Mouse (Mus musculus) lung, postnatal 0 days (tissue): ENCODE data around the gene Tmem221. TPM values are rescaled to one million over a fixed set of nuclear protein-coding genes. Genes with fewer than 3 reads are reported as not detected.
A peak's percentile ranks its signal among the peaks of the same experiment; 100 is the strongest.

Experiments used
- ATAC-seq: fragments of 200-750 bp; cut with Nextera tagmentation; 2 replicates; pipeline ENCODE4 v1.8.0; 2017; ENCODE audit warnings: moderate library complexity
- DNase-seq: peaks from one replicate; pipeline ENCODE4 v3.0.0-alpha.2; 2016; ENCODE audit warnings: low spot score
- H3K27ac ChIP-seq: fragments of 300-500 bp; sonication (generic); 2 replicates; pipeline ENCODE4 v1.5.1; 2014; ENCODE audit warnings: antibody characterized with exemption, mild to moderate bottlenecking, low read length, mixed read lengths
- H3K27me3 ChIP-seq: fragments of 300-500 bp; sonication (generic); replicated peaks from 2 replicates; pipeline ENCODE4 v1.6.1; 2014; ENCODE audit warnings: low read length, mixed read lengths; ENCODE audit not compliant: insufficient read depth
- H3K36me3 ChIP-seq: fragments of 300-500 bp; sonication (generic); 2 replicates; pipeline ENCODE4 v1.6.1; 2014; ENCODE audit warnings: low read length, mixed read lengths; ENCODE audit not compliant: insufficient read depth
- H3K4me1 ChIP-seq: fragments of 300-500 bp; sonication (generic); 2 replicates; pipeline ENCODE4 v1.6.1; 2014; ENCODE audit warnings: antibody characterized with exemption, low read depth, low read length, mixed read lengths; ENCODE audit not compliant: insufficient read depth
- H3K4me2 ChIP-seq: fragments of 300-500 bp; sonication (generic); replicated peaks from 2 replicates; pipeline ENCODE4 v1.6.1; 2014; ENCODE audit warnings: low read depth, mild to moderate bottlenecking, low read length, moderate library complexity, mixed read lengths
- H3K4me3 ChIP-seq: fragments of 300-500 bp; sonication (generic); 2 replicates; pipeline ENCODE4 v1.5.1; 2014; ENCODE audit warnings: low read depth, low read length
- H3K9ac ChIP-seq: fragments of 300-500 bp; sonication (generic); replicated peaks from 2 replicates; pipeline ENCODE4 v1.6.1; 2014; ENCODE audit warnings: low read depth, mild to moderate bottlenecking
- H3K9me3 ChIP-seq: fragments of 300-500 bp; sonication (generic); 2 replicates; pipeline ENCODE4 v1.6.1; 2016; ENCODE audit warnings: low read length, mixed read lengths
- CTCF ChIP-seq: IDR thresholded peaks from 2 replicates; pipeline ENCODE4 v1.5.1; 2016; ENCODE audit warnings: antibody characterized with exemption, mild to moderate bottlenecking
- EP300 ChIP-seq: IDR thresholded peaks from 2 replicates; pipeline ENCODE4 v1.6.1; 2016; ENCODE audit warnings: antibody characterized with exemption, mild to moderate bottlenecking, control low read depth
- WGBS: fragments of 180-500 bp; shearing (Covaris S2); extraction: QIAGEN DNeasy Blood & Tissue Kit; methylation state at CpG from one replicate; pipeline ENCODE4 v1.1.7; 2014; 5-methylcytosine and 5-hydroxymethylcytosine counted together
- polyA plus RNA-seq: library from polyadenylated mRNA; unstranded; fragments of >200 nt; fragmentation: Nextera tagmentation; extraction: Ambion mirVana; gene quantifications from 2 replicates; pipeline ENCODE4 v1.2.1, GENCODE M21; 2015

Gene Tmem221
- polyA plus RNA-seq, 1 experiment from 2014 or later: 8.5 TPM

DNA sequence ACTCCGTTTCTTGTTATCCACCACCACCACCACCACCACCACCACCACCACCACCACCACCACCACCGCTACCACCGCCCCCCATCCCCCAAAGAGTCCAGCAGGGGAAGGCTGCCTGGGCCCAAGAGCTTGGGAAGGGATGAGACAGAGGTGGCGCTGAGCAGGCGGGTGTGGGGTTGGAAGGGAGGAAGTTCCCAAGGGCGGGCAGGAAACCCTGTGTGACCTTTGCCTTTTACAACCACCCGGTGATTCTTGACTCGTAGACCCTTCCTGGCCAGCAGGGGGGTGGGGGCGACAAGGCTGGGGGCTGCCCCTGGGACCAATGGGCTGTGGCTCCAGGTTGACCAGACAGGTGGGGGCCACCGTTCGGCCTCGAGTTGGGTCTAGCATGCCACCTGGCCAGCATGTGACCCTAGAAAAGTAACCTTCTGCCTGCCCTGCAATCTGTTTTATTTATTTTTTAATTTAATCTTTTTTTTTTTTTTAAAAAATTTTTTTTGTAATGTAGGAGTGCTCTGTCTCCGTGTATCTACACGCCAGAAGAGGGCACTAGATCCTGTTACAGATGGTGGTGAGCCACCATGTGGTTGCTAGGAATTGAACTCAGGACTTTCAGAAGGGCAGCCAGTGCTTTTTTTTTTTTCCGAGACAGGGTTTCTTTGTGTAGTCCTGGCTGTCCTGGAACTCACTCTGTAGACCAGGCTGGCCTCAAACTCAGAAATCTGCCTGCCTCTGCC is 45.5 kb downstream of the Tmem221 start:
- Histone ChIP-seq H3K27ac (no peak overlapping the region), H3K9me3 (no peaks in the 10 kb centered on the region), H3K9ac (no peak overlapping the region), H3K4me3 (no peak overlapping the region), H3K27me3 (0 out of 2 replicates have a peak, but pooled peaks cover 4% of the 10 kb centered on the region), H3K36me3 (no peaks in the 10 kb centered on the region), H3K4me2 (no peak overlapping the region), H3K4me1 (no peaks in the 10 kb centered on the region)
- TF ChIP-seq CTCF: no peak
- no peak for TF ChIP-seq EP300
- DNase-seq (peak; percentile 42), ATAC-seq (0 out of 2 replicates have a peak, but pooled peaks have one; percentile 5)
- WGBS: 62% methylated on average over 15 of the region's 15 CpGs

DNA sequence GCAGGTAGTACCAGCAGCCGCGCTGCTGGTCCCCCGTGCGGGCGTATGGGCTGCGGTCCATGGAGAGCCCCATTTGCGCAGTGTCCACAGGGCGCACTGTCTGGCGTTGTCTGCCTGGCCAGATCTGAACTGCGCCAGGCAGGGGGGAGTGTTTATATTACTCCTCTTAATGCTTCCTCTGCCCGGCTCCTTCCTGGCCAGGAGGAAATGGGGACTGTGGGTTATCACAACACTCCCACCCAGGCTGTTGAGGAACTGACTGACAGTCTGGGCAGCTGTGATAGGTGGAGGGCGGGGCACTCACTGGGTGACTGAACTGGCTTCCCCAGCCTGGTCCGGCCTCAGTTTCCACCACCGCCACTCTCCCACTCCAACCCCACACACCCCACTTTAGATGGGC is 47.0 kb downstream of the Tmem221 start, which contains the start of gene Plvap:
Gene Plvap, minus strand, starts transcription at position 109 of the 400 bp plus-strand sequence.
- Histone ChIP-seq H3K9me3 (no peaks in the 10 kb centered on the region), H3K27me3 (peaks cover 14% of the 10 kb centered on the region), H3K9ac (no peak within 1 kb of the TSS), H3K4me1 (no peaks in the 10 kb centered on the region), H3K36me3 (no peaks in the 10 kb centered on the region), H3K4me2 (peak within 1 kb of the TSS; percentile 43), H3K4me3 (peak within 1 kb of the TSS; percentile 35), H3K27ac (no peak within 1 kb of the TSS)
- ATAC-seq: peak; percentile 88
- TF ChIP-seq CTCF: no peak; the same call in 1 of the 2 replicates
- peak; percentile 86 for TF ChIP-seq EP300
- peak; percentile 73 for DNase-seq
- 13% methylated on average over 14 of the region's 14 CpGs for WGBS

DNA sequence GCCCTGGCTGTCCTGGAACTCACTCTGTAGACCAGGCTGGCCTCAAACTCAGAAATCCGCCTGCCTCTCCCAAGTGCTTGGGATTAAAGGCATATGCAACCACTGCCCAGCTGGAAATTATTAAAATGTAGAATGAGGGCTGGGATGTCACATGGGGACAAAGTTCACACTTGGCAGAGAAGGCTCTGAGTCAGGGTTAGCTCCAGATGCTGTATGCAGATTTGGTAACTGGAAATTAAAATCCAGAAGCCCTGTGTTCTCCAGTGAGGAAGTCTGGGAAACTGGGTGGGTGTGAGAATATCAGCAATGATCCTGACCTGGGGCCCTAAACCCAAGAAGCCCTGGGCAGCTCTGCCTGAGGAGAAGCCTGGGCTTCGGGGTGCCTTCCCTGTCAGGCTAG is 49.4 kb downstream of the Tmem221 start:
- ATAC-seq: no peak
- H3K4me3 ChIP-seq: no peak overlapping the region
- TF ChIP-seq CTCF (no peak), EP300 (no peak)
- no peak overlapping the region for H3K9ac ChIP-seq
- H3K4me2 ChIP-seq: 0 out of 2 replicates have a peak overlapping the region, but pooled peaks have one; percentile 43
- no peaks in the 10 kb centered on the region for H3K9me3 ChIP-seq
- no peaks in the 10 kb centered on the region for H3K4me1 ChIP-seq
- no peak for DNase-seq
- peaks cover 14% of the 10 kb centered on the region for H3K27me3 ChIP-seq
- 70% methylated on average over 2 of the region's 2 CpGs for WGBS
- H3K36me3 ChIP-seq: no peaks in the 10 kb centered on the region
- H3K27ac ChIP-seq: no peak overlapping the region

DNA sequence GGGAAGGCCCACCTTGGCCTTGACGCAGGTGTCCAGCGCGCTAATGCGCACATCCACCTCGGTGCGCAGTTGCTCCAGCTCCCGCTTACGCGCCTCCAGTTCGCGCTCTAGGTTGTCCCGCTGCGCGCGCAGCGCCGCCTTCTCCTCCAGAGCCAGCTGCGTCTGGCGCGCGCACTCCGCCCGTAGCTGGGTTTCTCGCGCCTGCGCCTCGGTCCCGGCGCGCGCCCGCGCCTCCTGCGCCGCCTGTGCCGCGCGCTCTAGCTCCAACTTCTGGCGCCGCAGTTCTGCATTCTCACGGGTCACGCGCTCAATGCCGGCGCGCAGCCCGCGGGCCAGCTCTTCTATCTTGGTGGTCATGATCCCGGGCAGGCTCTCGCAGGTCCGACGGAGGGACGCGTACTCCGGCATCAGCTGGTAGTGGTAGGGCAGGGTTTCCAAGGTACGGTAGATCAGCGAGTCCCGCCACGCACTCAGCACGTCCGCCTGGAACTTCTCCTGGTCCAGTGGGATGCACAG is 51.0 kb downstream of the Tmem221 start:
- Histone ChIP-seq H3K27me3 (peaks cover 14% of the 10 kb centered on the region), H3K9ac (no peak overlapping the region)

DNA sequence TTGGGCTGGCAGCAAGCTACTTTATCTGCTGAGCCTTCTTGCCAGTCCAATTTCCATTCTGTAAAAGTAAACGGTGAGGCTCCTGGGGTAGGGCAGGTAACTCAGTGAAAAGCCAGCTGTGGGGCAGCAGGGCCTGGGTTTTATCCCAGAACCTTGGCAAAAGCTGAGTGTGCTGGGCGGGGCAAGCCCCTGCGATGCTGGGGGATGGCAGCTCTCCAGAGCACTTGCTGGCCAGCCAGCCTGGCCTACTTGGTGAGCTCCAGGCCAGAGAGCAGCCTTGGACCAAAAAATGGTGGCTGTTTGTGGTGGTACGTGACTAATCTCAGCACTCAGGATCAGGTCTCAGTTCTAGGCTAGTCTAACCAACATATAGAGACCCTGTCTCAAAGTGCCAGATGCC is 52.7 kb downstream of the Tmem221 start:
- no peaks in the 10 kb centered on the region for H3K36me3 ChIP-seq
- H3K27ac ChIP-seq: no peak overlapping the region
- TF ChIP-seq EP300: no peak
- TF ChIP-seq CTCF: no peak
- H3K9ac ChIP-seq: no peak overlapping the region
- 63% methylated on average over 4 of the region's 4 CpGs for WGBS
- H3K27me3 ChIP-seq: peaks cover 14% of the 10 kb centered on the region
- no peak for ATAC-seq
- H3K4me2 ChIP-seq: no peak overlapping the region
- H3K4me1 ChIP-seq: no peaks in the 10 kb centered on the region
- no peaks in the 10 kb centered on the region for H3K9me3 ChIP-seq
- H3K4me3 ChIP-seq: no peak overlapping the region
- no peak for DNase-seq

More for the DNA sequence above, 51.0 kb downstream of the Tmem221 start:
- H3K4me1 ChIP-seq: no peaks in the 10 kb centered on the region
- peak overlapping the region; percentile 33 for H3K4me3 ChIP-seq
- no peak overlapping the region for H3K27ac ChIP-seq
- H3K36me3 ChIP-seq: no peaks in the 10 kb centered on the region
- DNase-seq (peak; percentile 86), ATAC-seq (peak; percentile 64)
- H3K4me2 ChIP-seq: peak overlapping the region; percentile 54
- under 1% methylated on average over 60 of the region's 61 CpGs for WGBS
- H3K9me3 ChIP-seq: no peaks in the 10 kb centered on the region
- no peak for TF ChIP-seq CTCF
- no peak for TF ChIP-seq EP300

DNA sequence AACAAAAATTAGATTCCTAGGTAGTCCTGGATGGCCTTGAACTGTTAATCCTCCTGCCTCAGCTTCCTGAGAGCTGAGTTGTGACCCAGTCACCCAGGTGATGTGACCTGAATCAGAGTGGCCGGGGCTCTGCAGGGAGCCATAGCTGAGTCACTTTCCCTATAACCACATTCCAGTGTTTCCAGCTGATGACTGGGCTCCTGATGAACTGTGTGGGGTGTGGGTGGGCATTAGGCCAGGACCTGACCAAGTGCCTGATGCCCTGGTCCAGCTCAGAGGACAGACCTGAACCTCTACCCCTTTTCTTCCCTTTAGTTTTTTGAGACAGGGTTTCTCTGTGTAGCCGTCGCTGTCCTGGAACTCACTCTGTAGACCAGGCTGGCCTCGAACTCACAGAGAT is 53.3 kb downstream of the Tmem221 start:
- ATAC-seq: no peak
- Histone ChIP-seq H3K4me2 (no peak overlapping the region), H3K9ac (no peak overlapping the region), H3K36me3 (no peaks in the 10 kb centered on the region), H3K27me3 (peaks cover 14% of the 10 kb centered on the region), H3K4me3 (no peak overlapping the region), H3K27ac (no peak overlapping the region), H3K4me1 (no peaks in the 10 kb centered on the region), H3K9me3 (no peaks in the 10 kb centered on the region)
- 90% methylated on average over 4 of the region's 4 CpGs for WGBS
- DNase-seq: no peak
- TF ChIP-seq EP300 (no peak), CTCF (no peak)
